Mouse (Mus musculus) lung, embryonic 15.5 days (tissue): ENCODE data around the gene Mlc1. TPM values are rescaled to one million over a fixed set of nuclear protein-coding genes. Genes with fewer than 3 reads are reported as not detected.

Experiments used
- ATAC-seq: fragments of 200-750 bp; cut with Nextera tagmentation; 2 replicates; pipeline ENCODE4 v1.8.0; 2017; ENCODE audit warnings: moderate number of reproducible peaks, borderline replicate concordance; ENCODE audit not compliant: low FRiP score, low TSS enrichment; ENCODE audit errors: extremely low read depth
- H3K27ac ChIP-seq: fragments of 300-500 bp; sonication (generic); 2 replicates; pipeline ENCODE4 v1.5.1; 2015; ENCODE audit warnings: moderate library complexity, mild to moderate bottlenecking, inconsistent platforms
- H3K27me3 ChIP-seq: fragments of 300-500 bp; sonication (generic); 2 replicates; pipeline ENCODE4 v1.6.1; 2015; ENCODE audit warnings: inconsistent platforms
- H3K36me3 ChIP-seq: fragments of 300-500 bp; sonication (generic); 2 replicates; pipeline ENCODE4 v1.6.1; 2015; ENCODE audit warnings: inconsistent platforms
- H3K4me1 ChIP-seq: fragments of 300-500 bp; sonication (generic); 2 replicates; pipeline ENCODE4 v1.6.1; 2015; ENCODE audit warnings: inconsistent platforms
- H3K4me2 ChIP-seq: fragments of 300-500 bp; sonication (generic); 2 replicates; pipeline ENCODE4 v1.6.1; 2015; ENCODE audit warnings: inconsistent platforms, mild to moderate bottlenecking, moderate library complexity
- H3K4me3 ChIP-seq: fragments of 300-500 bp; sonication (generic); 2 replicates; pipeline ENCODE4 v1.5.1; 2015; ENCODE audit warnings: mild to moderate bottlenecking, inconsistent platforms
- H3K9ac ChIP-seq: fragments of 300-500 bp; sonication (generic); 2 replicates; pipeline ENCODE4 v1.6.1; 2015; ENCODE audit warnings: inconsistent platforms
- H3K9me3 ChIP-seq: fragments of 300-500 bp; sonication (generic); 2 replicates; pipeline ENCODE4 v1.6.1; 2016; ENCODE audit warnings: inconsistent platforms
- WGBS: fragments of 180-500 bp; shearing (Covaris S2); methylation state at CpG from one replicate; pipeline ENCODE4 v1.1.7; 2015; 5-methylcytosine and 5-hydroxymethylcytosine counted together
- polyA plus RNA-seq: library from polyadenylated mRNA; unstranded; fragments of >200 nt; fragmentation: Nextera tagmentation; extraction: Ambion mirVana; gene quantifications from 2 replicates; pipeline ENCODE4 v1.2.1, GENCODE M21; 2015

Mlc1 gene
- polyA plus RNA-seq, 1 experiment from 2014 or later, result 0.25 TPM

GRCm38 (mm10) chr15:88934141-88934540 is 44.7 kb downstream of the Mlc1 start:
- no peak overlapping the region for H3K27ac ChIP-seq
- H3K9me3 ChIP-seq, result no peaks in the 10 kb centered on the region
- no peak overlapping the region for H3K4me2 ChIP-seq
- no peaks in the 10 kb centered on the region for H3K4me1 ChIP-seq
- no peaks in the 10 kb centered on the region for H3K27me3 ChIP-seq
- 53% methylated on average over 7 of the region's 7 CpGs for WGBS
- H3K4me3 ChIP-seq, result no peak overlapping the region
- ATAC-seq, result no peak
- no peak overlapping the region for H3K9ac ChIP-seq
- no peaks in the 10 kb centered on the region for H3K36me3 ChIP-seq

- no peak overlapping the region for H3K4me2 ChIP-seq
- no peaks in the 10 kb centered on the region for H3K36me3 ChIP-seq
- no peak overlapping the region for H3K27ac ChIP-seq
- H3K9ac ChIP-seq, result no peak overlapping the region
- no peaks in the 10 kb centered on the region for H3K4me1 ChIP-seq
- no peak overlapping the region for H3K4me3 ChIP-seq
- H3K9me3 ChIP-seq, result no peaks in the 10 kb centered on the region
- H3K27me3 ChIP-seq, result no peaks in the 10 kb centered on the region
- WGBS, result 84% methylated on average over 10 of the region's 10 CpGs
- no peak for ATAC-seq
These were observed 46.1 kb downstream of the Mlc1 start for GRCm38 (mm10) chr15:88932667-88933066.

GRCm38 (mm10) chr15:88921992-88922310 is 56.9 kb downstream of the Mlc1 start:
- Histone ChIP-seq H3K4me3 (no peak overlapping the region), H3K9ac (no peak overlapping the region), H3K27me3 (no peaks in the 10 kb centered on the region), H3K4me2 (no peak overlapping the region), H3K36me3 (no peaks in the 10 kb centered on the region), H3K27ac (no peak overlapping the region), H3K9me3 (no peaks in the 10 kb centered on the region), H3K4me1 (no peaks in the 10 kb centered on the region)
- peak; percentile 82 for ATAC-seq
- 44% methylated on average over 6 of the region's 6 CpGs for WGBS

- H3K27me3 ChIP-seq, result no peaks in the 10 kb centered on the region
- peak overlapping the region; percentile 12; the same call in 1 of the 2 replicates for H3K27ac ChIP-seq
- no peak overlapping the region for H3K4me2 ChIP-seq
- no peaks in the 10 kb centered on the region for H3K9me3 ChIP-seq
- H3K4me1 ChIP-seq, result no peaks in the 10 kb centered on the region
- WGBS, result 18% methylated on average over 12 of the region's 12 CpGs
- no peak overlapping the region for H3K9ac ChIP-seq
- no peaks in the 10 kb centered on the region for H3K36me3 ChIP-seq
- peak; percentile 68 for ATAC-seq
- H3K4me3 ChIP-seq, result no peak overlapping the region
These were observed 57.4 kb downstream of the Mlc1 start for GRCm38 (mm10) chr15:88921131-88921991.

- 93% methylated on average over 1 of the region's 1 CpGs for WGBS
These were observed 58.7 kb downstream of the Mlc1 start for GRCm38 (mm10) chr15:88920065-88920464.

GRCm38 (mm10) chr15:88919328-88919727 is 59.5 kb downstream of the Mlc1 start:
- H3K27ac ChIP-seq, result no peak overlapping the region
- H3K9me3 ChIP-seq, result no peaks in the 10 kb centered on the region
- ATAC-seq, result no peak
- no peaks in the 10 kb centered on the region for H3K36me3 ChIP-seq
- H3K27me3 ChIP-seq, result no peaks in the 10 kb centered on the region
- no peak overlapping the region for H3K4me2 ChIP-seq
- no peak overlapping the region for H3K4me3 ChIP-seq
- 67% methylated on average over 12 of the region's 12 CpGs for WGBS
- no peaks in the 10 kb centered on the region for H3K4me1 ChIP-seq
- no peak overlapping the region for H3K9ac ChIP-seq

More at GRCm38 (mm10) chr15:88920065-88920464, 58.7 kb downstream of the Mlc1 start:
- H3K9ac ChIP-seq, result no peak overlapping the region
- no peak overlapping the region for H3K4me2 ChIP-seq
- no peaks in the 10 kb centered on the region for H3K36me3 ChIP-seq
- H3K4me3 ChIP-seq, result no peak overlapping the region
- no peaks in the 10 kb centered on the region for H3K4me1 ChIP-seq
- no peak for ATAC-seq
- no peak overlapping the region for H3K27ac ChIP-seq
- no peaks in the 10 kb centered on the region for H3K9me3 ChIP-seq
- H3K27me3 ChIP-seq, result no peaks in the 10 kb centered on the region

- no peak overlapping the region for H3K27ac ChIP-seq
- no peak overlapping the region for H3K4me3 ChIP-seq
- H3K9me3 ChIP-seq, result no peaks in the 10 kb centered on the region
- no peak overlapping the region for H3K4me2 ChIP-seq
- H3K27me3 ChIP-seq, result no peaks in the 10 kb centered on the region
- no peaks in the 10 kb centered on the region for H3K4me1 ChIP-seq
- no peak overlapping the region for H3K9ac ChIP-seq
- no peak for ATAC-seq
- H3K36me3 ChIP-seq, result no peaks in the 10 kb centered on the region
- 90% methylated on average over 8 of the region's 8 CpGs for WGBS
These were observed 61.7 kb downstream of the Mlc1 start for GRCm38 (mm10) chr15:88917126-88917525.

- 29% methylated on average over 3 of the region's 3 CpGs for WGBS
- no peak overlapping the region for H3K9ac ChIP-seq
- H3K27ac ChIP-seq, result no peak overlapping the region
- no peak overlapping the region for H3K4me2 ChIP-seq
- ATAC-seq, result 0 out of 2 replicates have a peak, but pooled peaks have one; percentile 19
- no peaks in the 10 kb centered on the region for H3K27me3 ChIP-seq
- H3K4me1 ChIP-seq, result no peaks in the 10 kb centered on the region
- no peak overlapping the region for H3K4me3 ChIP-seq
- H3K36me3 ChIP-seq, result no peaks in the 10 kb centered on the region
- no peaks in the 10 kb centered on the region for H3K9me3 ChIP-seq
These were observed 62.4 kb downstream of the Mlc1 start for GRCm38 (mm10) chr15:88916366-88916765.

GRCm38 (mm10) chr15:88915046-88915445 is 63.8 kb downstream of the Mlc1 start:
- no peaks in the 10 kb centered on the region for H3K4me1 ChIP-seq
- H3K9ac ChIP-seq, result no peak overlapping the region
- no peak for ATAC-seq
- H3K4me2 ChIP-seq, result no peak overlapping the region
- no peak overlapping the region for H3K4me3 ChIP-seq
- no peaks in the 10 kb centered on the region for H3K9me3 ChIP-seq
- H3K36me3 ChIP-seq, result no peaks in the 10 kb centered on the region
- no peaks in the 10 kb centered on the region for H3K27me3 ChIP-seq
- no peak overlapping the region for H3K27ac ChIP-seq
- WGBS, result 90% methylated on average over 7 of the region's 7 CpGs

- Histone ChIP-seq H3K36me3 (no peaks in the 10 kb centered on the region), H3K4me2 (no peak overlapping the region), H3K9me3 (no peaks in the 10 kb centered on the region), H3K4me1 (no peaks in the 10 kb centered on the region), H3K4me3 (no peak overlapping the region), H3K9ac (no peak overlapping the region), H3K27me3 (no peaks in the 10 kb centered on the region), H3K27ac (no peak overlapping the region)
- no peak for ATAC-seq
- 63% methylated on average over 4 of the region's 4 CpGs for WGBS
These were observed 72.5 kb downstream of the Mlc1 start for GRCm38 (mm10) chr15:88906347-88906746.
